Mouse (Mus musculus) spleen, adult 12 weeks (tissue): ENCODE results near the gene Adamtsl5.
A peak's percentile ranks its signal among the peaks of the same experiment; 100 is the strongest.

Source experiments
- DNase-seq: peaks from one replicate; pipeline ENCODE4 v3.0.0; 2022; ENCODE audit warnings: low spot score

The Adamtsl5 gene

GRCm38 (mm10) chr10:80294311-80294710 is 53.9 kb downstream of the Adamtsl5 start:
- DNase-seq, result no peak

DNA sequence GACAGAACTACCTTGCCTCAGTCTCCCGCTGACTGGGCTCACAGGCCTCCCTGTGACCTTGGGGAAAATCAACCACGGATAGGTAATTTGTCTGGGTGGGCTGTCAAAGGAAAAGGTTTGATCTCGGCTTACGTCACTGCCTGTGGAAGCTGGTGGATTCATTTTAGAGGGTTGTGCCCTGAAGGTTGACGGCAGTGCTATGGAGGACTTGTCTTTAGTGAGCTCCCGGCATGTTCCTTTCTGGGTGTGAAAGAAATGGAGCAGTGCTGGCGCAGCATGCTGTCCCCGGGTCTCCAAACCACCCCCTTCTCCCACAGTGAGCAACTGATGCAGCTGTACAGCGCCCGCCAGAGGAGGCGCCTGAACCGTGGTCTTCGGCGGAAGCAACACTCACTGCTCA is 54.9 kb downstream of the Adamtsl5 start:
- DNase-seq, result no peak

GRCm38 (mm10) chr10:80292251-80293146 is 55.7 kb downstream of the Adamtsl5 start, which contains the start of gene Rps15:
Gene Rps15, plus strand, starts transcription at chr10:80292453.
- peak; percentile 91 for DNase-seq
